Mouse (Mus musculus): Measurements from ENCODE around the gene Mfap2. TPM values are rescaled to one million over a fixed set of nuclear protein-coding genes. Genes with fewer than 3 reads are reported as not detected.

Gene Mfap2
- polyA plus RNA-seq, 1 experiment = not detected

GRCm38 (mm10) chr4:141011556-141012328 lies 1.5 kb downstream of the Mfap2 start:
- no peak for TF ChIP-seq GATA1 (IDR thresholded peaks at IDR 0.05; ENCODE audit: low read length)

GRCm38 (mm10) chr4:141012558-141012957 lies 2.3 kb downstream of the Mfap2 start:
- TF ChIP-seq GATA1 (IDR thresholded peaks at IDR 0.05; ENCODE audit: low read length) = no peak

- no peak for TF ChIP-seq GATA1 (IDR thresholded peaks at IDR 0.05; ENCODE audit: low read length)
These were observed 3.9 kb downstream of the Mfap2 start for GRCm38 (mm10) chr4:141014114-141014513.

GRCm38 (mm10) chr4:141014856-141015255 lies 4.6 kb downstream of the Mfap2 start:
- no peak for TF ChIP-seq GATA1 (IDR thresholded peaks at IDR 0.05; ENCODE audit: low read length)

- no peak for TF ChIP-seq GATA1 (IDR thresholded peaks at IDR 0.05; ENCODE audit: low read length)
These were observed 5.1 kb downstream of the Mfap2 start for GRCm38 (mm10) chr4:141015356-141015755.

- TF ChIP-seq GATA1 (IDR thresholded peaks at IDR 0.05; ENCODE audit: low read length) = no peak
These were observed 6.1 kb downstream of the Mfap2 start for GRCm38 (mm10) chr4:141016311-141016710.

GRCm38 (mm10) chr4:141017657-141018436 lies 7.6 kb downstream of the Mfap2 start:
- TF ChIP-seq GATA1 (IDR thresholded peaks at IDR 0.05; ENCODE audit: low read length) = no peak

GRCm38 (mm10) chr4:141020220-141020619 lies 10.0 kb downstream of the Mfap2 start:
- no peak for TF ChIP-seq GATA1 (IDR thresholded peaks at IDR 0.05; ENCODE audit: low read length)

- no peak for TF ChIP-seq GATA1 (IDR thresholded peaks at IDR 0.05; ENCODE audit: low read length)
These were observed 10.8 kb downstream of the Mfap2 start for GRCm38 (mm10) chr4:141020811-141021613.

- no peak for TF ChIP-seq GATA1 (IDR thresholded peaks at IDR 0.05; ENCODE audit: low read length)
These were observed 11.4 kb downstream of the Mfap2 start for GRCm38 (mm10) chr4:141021614-141021929.

GRCm38 (mm10) chr4:141024052-141024451 lies 13.8 kb downstream of the Mfap2 start:
- no peak for TF ChIP-seq GATA1 (IDR thresholded peaks at IDR 0.05; ENCODE audit: low read length)

GRCm38 (mm10) chr4:141024992-141025391 lies 14.8 kb downstream of the Mfap2 start:
- TF ChIP-seq GATA1 (IDR thresholded peaks at IDR 0.05; ENCODE audit: low read length) = no peak

GRCm38 (mm10) chr4:141030541-141031206 lies 20.5 kb downstream of the Mfap2 start:
- no peak for TF ChIP-seq GATA1 (IDR thresholded peaks at IDR 0.05; ENCODE audit: low read length)

GRCm38 (mm10) chr4:141031733-141032132 lies 21.5 kb downstream of the Mfap2 start:
- no peak for TF ChIP-seq GATA1 (IDR thresholded peaks at IDR 0.05; ENCODE audit: low read length)

Data from G1E-ER4 (cell line).